Mouse (Mus musculus) urinary bladder, postnatal 25 days (tissue): ENCODE results near the gene Fam50b.
A peak's percentile ranks its signal among the peaks of the same experiment; 100 is the strongest.

ENCODE experiments used
- DNase-seq: peaks from one replicate; pipeline ENCODE4 v3.0.0; 2022; ENCODE audit warnings: low spot score

The Fam50b gene

GRCm38 (mm10) chr13:34734686-34735085 is at the start of gene Fam50b:
Fam50b (plus strand) TSS chr13:34734850.
- no peak for DNase-seq

GRCm38 (mm10) chr13:34685008-34685765 is 49.5 kb upstream of the Fam50b start:
- DNase-seq: no peak

GRCm38 (mm10) chr13:34691049-34691448 is 43.6 kb upstream of the Fam50b start:
- no peak for DNase-seq

GRCm38 (mm10) chr13:34693111-34693510 is 41.5 kb upstream of the Fam50b start:
- no peak for DNase-seq

- DNase-seq: no peak
Observed at GRCm38 (mm10) chr13:34696734-34697332, 37.8 kb upstream of the Fam50b start.

GRCm38 (mm10) chr13:34700091-34700490 is 34.6 kb upstream of the Fam50b start:
- DNase-seq: no peak

- DNase-seq: no peak
Observed at GRCm38 (mm10) chr13:34700630-34701029, 34.0 kb upstream of the Fam50b start.

GRCm38 (mm10) chr13:34703301-34703700 is 31.3 kb upstream of the Fam50b start:
- DNase-seq: no peak

- DNase-seq: no peak
Observed at GRCm38 (mm10) chr13:34703795-34704194, 30.9 kb upstream of the Fam50b start.

- no peak for DNase-seq
Observed at GRCm38 (mm10) chr13:34704835-34705234, 29.8 kb upstream of the Fam50b start.

GRCm38 (mm10) chr13:34708955-34709354 is 25.7 kb upstream of the Fam50b start:
- peak; percentile 92 for DNase-seq

- DNase-seq: no peak
Observed at GRCm38 (mm10) chr13:34709566-34709965, 25.1 kb upstream of the Fam50b start.

GRCm38 (mm10) chr13:34711410-34711809 is 23.2 kb upstream of the Fam50b start:
- no peak for DNase-seq

- no peak for DNase-seq
Observed at GRCm38 (mm10) chr13:34712881-34713280, 21.8 kb upstream of the Fam50b start.

- DNase-seq: peak; percentile 30
Observed at GRCm38 (mm10) chr13:34715437-34715838, 19.2 kb upstream of the Fam50b start.

- DNase-seq: no peak
Observed at GRCm38 (mm10) chr13:34724831-34725592, 9.6 kb upstream of the Fam50b start.

GRCm38 (mm10) chr13:34725800-34726476 is 8.7 kb upstream of the Fam50b start:
- peak; percentile 50 for DNase-seq

- no peak for DNase-seq
Observed at GRCm38 (mm10) chr13:34726477-34726805, 8.2 kb upstream of the Fam50b start.

GRCm38 (mm10) chr13:34727060-34727459 is 7.6 kb upstream of the Fam50b start:
- no peak for DNase-seq

- no peak for DNase-seq
Observed at GRCm38 (mm10) chr13:34731551-34731950, 3.1 kb upstream of the Fam50b start.

GRCm38 (mm10) chr13:34733780-34734179 is 870 bp upstream of the Fam50b start:
- DNase-seq: no peak

GRCm38 (mm10) chr13:34737968-34738698 is 3.5 kb downstream of the Fam50b start:
- no peak for DNase-seq
